Mouse (Mus musculus) hindbrain, postnatal 0 days (tissue): Measurements from ENCODE around the gene E030018B13Rik. TPM values are rescaled to one million over a fixed set of nuclear protein-coding genes. Genes with fewer than 3 reads are reported as not detected.
A peak's percentile ranks its signal among the peaks of the same experiment; 100 is the strongest.

Source experiments
- ATAC-seq: fragments of 200-750 bp; cut with Nextera tagmentation; 2 replicates; pipeline ENCODE4 v1.8.0; 2017; ENCODE audit warnings: mild to moderate bottlenecking, moderate TSS enrichment, moderate library complexity
- DNase-seq: peaks from one replicate; pipeline ENCODE4 v3.0.0-alpha.2; 2015; ENCODE audit warnings: low spot score
- H3K27ac ChIP-seq: fragments of 300-500 bp; sonication (generic); 2 replicates; pipeline ENCODE4 v1.5.1; 2014; ENCODE audit warnings: mild to moderate bottlenecking
- H3K27me3 ChIP-seq: fragments of 300-500 bp; sonication (generic); 2 replicates; pipeline ENCODE4 v1.6.1; 2014; ENCODE audit warnings: low read length, mixed read lengths; ENCODE audit not compliant: insufficient read depth
- H3K36me3 ChIP-seq: fragments of 300-500 bp; sonication (generic); 2 replicates; pipeline ENCODE4 v1.6.1; 2014; ENCODE audit warnings: low read length, mixed read lengths; ENCODE audit not compliant: insufficient read depth
- H3K4me1 ChIP-seq: fragments of 300-500 bp; sonication (generic); 2 replicates; pipeline ENCODE4 v1.6.1; 2014; ENCODE audit warnings: antibody characterized with exemption, low read length, mixed read lengths; ENCODE audit not compliant: insufficient read depth
- H3K4me2 ChIP-seq: fragments of 300-500 bp; sonication (generic); 2 replicates; pipeline ENCODE4 v1.6.1; 2014; ENCODE audit warnings: low read depth, mild to moderate bottlenecking, low read length, moderate library complexity, mixed read lengths
- H3K4me3 ChIP-seq: fragments of 300-500 bp; sonication (generic); 2 replicates; pipeline ENCODE4 v1.5.1; 2014; ENCODE audit warnings: low read length
- H3K9ac ChIP-seq: fragments of 300-500 bp; sonication (generic); replicated peaks from 2 replicates; pipeline ENCODE4 v1.6.1; 2014; ENCODE audit warnings: mild to moderate bottlenecking, low read length, moderate library complexity, mixed read lengths
- H3K9me3 ChIP-seq: fragments of 300-500 bp; sonication (generic); 2 replicates; pipeline ENCODE4 v1.6.1; 2016; ENCODE audit warnings: low read length, mixed read lengths
- CTCF ChIP-seq: IDR thresholded peaks from 2 replicates; pipeline ENCODE4 v1.5.1; 2016; ENCODE audit warnings: antibody characterized with exemption, control low read depth, low read depth
- WGBS: fragments of 180-500 bp; shearing (Covaris S2); extraction: QIAGEN DNeasy Blood & Tissue Kit; methylation state at CpG from one replicate; pipeline ENCODE4 v1.1.7; 2014; 5-methylcytosine and 5-hydroxymethylcytosine counted together
- polyA plus RNA-seq: library from polyadenylated mRNA; unstranded; fragments of >200 nt; fragmentation: Nextera tagmentation; extraction: Ambion mirVana; gene quantifications from 2 replicates; pipeline ENCODE4 v1.2.1, GENCODE M21; 2015
- total RNA-seq: library from RNA; depleted of rRNA; stranded (reverse); fragments of >200 nt; gene quantifications from 2 replicates; pipeline ENCODE4 v1.2.3, GENCODE M21; 2014

E030018B13Rik gene
- total and polyA plus RNA-seq, 2 experiments from 2014 or later, result not detected

- no peaks in the 10 kb centered on the region for H3K27me3 ChIP-seq
- ATAC-seq (no peak), DNase-seq (peak; percentile 79)
- under 1% methylated on average over 34 of the region's 34 CpGs for WGBS
- peak overlapping the region; percentile 73 for H3K4me3 ChIP-seq
- H3K36me3 ChIP-seq, result no peaks in the 10 kb centered on the region
- H3K27ac ChIP-seq, result peak overlapping the region; percentile 94
- TF ChIP-seq CTCF, result peak; percentile 57
- H3K9me3 ChIP-seq, result no peaks in the 10 kb centered on the region
- H3K4me2 ChIP-seq, result peak overlapping the region; percentile 90
- H3K9ac ChIP-seq, result peak overlapping the region; percentile 87
- peaks cover 26% of the 10 kb centered on the region for H3K4me1 ChIP-seq
Measured at GRCm38 (mm10) chr7:63936188-63936985, 19.7 kb downstream of the E030018B13Rik start.

GRCm38 (mm10) chr7:63936986-63937235 is 20.3 kb downstream of the E030018B13Rik start:
- no peak for ATAC-seq
- TF ChIP-seq CTCF, result no peak
- DNase-seq, result no peak
- Histone ChIP-seq H3K9me3 (no peaks in the 10 kb centered on the region), H3K27ac (peak overlapping the region; percentile 94), H3K36me3 (no peaks in the 10 kb centered on the region), H3K4me2 (peak overlapping the region; percentile 90), H3K9ac (peak overlapping the region; percentile 87), H3K4me1 (peaks cover 26% of the 10 kb centered on the region), H3K27me3 (no peaks in the 10 kb centered on the region), H3K4me3 (peak overlapping the region; percentile 73)
- WGBS, result under 1% methylated on average over 11 of the region's 11 CpGs

- Histone ChIP-seq H3K27me3 (no peaks in the 10 kb centered on the region), H3K4me1 (peaks cover 26% of the 10 kb centered on the region), H3K4me2 (peak overlapping the region; percentile 90), H3K4me3 (peak overlapping the region; percentile 73), H3K27ac (peak overlapping the region; percentile 94), H3K9ac (peak overlapping the region; percentile 87), H3K9me3 (no peaks in the 10 kb centered on the region), H3K36me3 (no peaks in the 10 kb centered on the region)
- under 1% methylated on average over 59 of the region's 88 CpGs for WGBS
- TF ChIP-seq CTCF, result no peak
- DNase-seq (peak; percentile 78), ATAC-seq (peak; percentile 6; the same call in 1 of the 2 replicates)
Measured at GRCm38 (mm10) chr7:63937236-63938065, 20.8 kb downstream of the E030018B13Rik start.

- no peak for TF ChIP-seq CTCF
- Histone ChIP-seq H3K4me3 (peak overlapping the region; percentile 73), H3K4me1 (peaks cover 26% of the 10 kb centered on the region), H3K9me3 (no peaks in the 10 kb centered on the region), H3K27me3 (no peaks in the 10 kb centered on the region), H3K4me2 (peak overlapping the region; percentile 90), H3K9ac (peak overlapping the region; percentile 87), H3K27ac (peak overlapping the region; percentile 94), H3K36me3 (no peaks in the 10 kb centered on the region)
- WGBS, result under 1% methylated on average over 112 of the region's 121 CpGs
- ATAC-seq (peak; percentile 77), DNase-seq (peak; percentile 58)
Measured at GRCm38 (mm10) chr7:63938066-63938913, 21.6 kb downstream of the E030018B13Rik start.

- ATAC-seq, result peak; percentile 96
- no peak for TF ChIP-seq CTCF
- Histone ChIP-seq H3K4me3 (peak within 1 kb of the TSS; percentile 73), H3K27me3 (no peaks in the 10 kb centered on the region), H3K36me3 (no peaks in the 10 kb centered on the region), H3K27ac (peak within 1 kb of the TSS; percentile 96), H3K4me1 (peaks cover 22% of the 10 kb centered on the region), H3K9ac (peak within 1 kb of the TSS; percentile 87), H3K4me2 (peak within 1 kb of the TSS; percentile 90), H3K9me3 (no peaks in the 10 kb centered on the region)
- DNase-seq, result peak; percentile 99
- under 1% methylated on average over 40 of the region's 50 CpGs for WGBS
Measured at GRCm38 (mm10) chr7:63938914-63939396, 22.3 kb downstream of the E030018B13Rik start, which contains the start of gene Klf13. TSS of gene Klf13 (minus strand) at chr7:63938915.

GRCm38 (mm10) chr7:63939397-63939951 is 22.8 kb downstream of the E030018B13Rik start:
- peak; percentile 39 for TF ChIP-seq CTCF
- peak overlapping the region; percentile 90 for H3K4me2 ChIP-seq
- peak overlapping the region; percentile 78 for H3K9ac ChIP-seq
- ATAC-seq (peak; percentile 44), DNase-seq (peak; percentile 68)
- WGBS, result 0% methylated on average over 28 of the region's 39 CpGs
- H3K9me3 ChIP-seq, result no peaks in the 10 kb centered on the region
- peak overlapping the region; percentile 96 for H3K27ac ChIP-seq
- H3K4me1 ChIP-seq, result peaks cover 22% of the 10 kb centered on the region
- peak overlapping the region; percentile 73 for H3K4me3 ChIP-seq
- H3K27me3 ChIP-seq, result no peaks in the 10 kb centered on the region
- no peaks in the 10 kb centered on the region for H3K36me3 ChIP-seq
